Mouse (Mus musculus) lung, postnatal 4 days (tissue): ENCODE results near the gene Trim66.
A peak's percentile ranks its signal among the peaks of the same experiment; 100 is the strongest.

ENCODE experiments used
- DNase-seq, 2 experiments: peaks; one replicate each; pipeline ENCODE4 v3.0.0; 2021

Gene Trim66

DNA sequence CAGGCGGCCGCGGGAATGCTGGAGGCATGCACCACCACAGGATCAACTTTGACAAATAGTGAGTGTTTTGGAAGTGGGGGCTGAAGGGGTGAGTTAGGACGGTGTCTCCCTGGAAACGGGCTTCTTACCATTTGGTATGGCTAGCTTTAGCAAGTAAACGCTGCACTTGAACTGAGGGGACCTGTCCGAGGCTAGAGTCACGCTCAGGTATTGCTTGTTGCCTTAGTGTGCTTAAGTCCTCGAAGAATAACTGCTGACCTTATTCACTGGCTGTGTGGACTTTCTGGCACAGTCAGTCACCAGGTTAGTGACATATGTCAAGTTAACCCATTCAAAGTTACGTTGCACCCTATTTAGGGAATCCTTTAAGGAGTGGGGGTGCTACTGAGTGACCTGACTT is 12.0 kb upstream of the Trim66 start:
- DNase-seq = no peak

- peak; percentile 99 for DNase-seq
Measured at GRCm38 (mm10) chr7:109518838-109519696, 11.1 kb upstream of the Trim66 start, which contains the start of gene Rpl27a. Gene Rpl27a, plus strand, starts transcription at chr7:109519147.

DNA sequence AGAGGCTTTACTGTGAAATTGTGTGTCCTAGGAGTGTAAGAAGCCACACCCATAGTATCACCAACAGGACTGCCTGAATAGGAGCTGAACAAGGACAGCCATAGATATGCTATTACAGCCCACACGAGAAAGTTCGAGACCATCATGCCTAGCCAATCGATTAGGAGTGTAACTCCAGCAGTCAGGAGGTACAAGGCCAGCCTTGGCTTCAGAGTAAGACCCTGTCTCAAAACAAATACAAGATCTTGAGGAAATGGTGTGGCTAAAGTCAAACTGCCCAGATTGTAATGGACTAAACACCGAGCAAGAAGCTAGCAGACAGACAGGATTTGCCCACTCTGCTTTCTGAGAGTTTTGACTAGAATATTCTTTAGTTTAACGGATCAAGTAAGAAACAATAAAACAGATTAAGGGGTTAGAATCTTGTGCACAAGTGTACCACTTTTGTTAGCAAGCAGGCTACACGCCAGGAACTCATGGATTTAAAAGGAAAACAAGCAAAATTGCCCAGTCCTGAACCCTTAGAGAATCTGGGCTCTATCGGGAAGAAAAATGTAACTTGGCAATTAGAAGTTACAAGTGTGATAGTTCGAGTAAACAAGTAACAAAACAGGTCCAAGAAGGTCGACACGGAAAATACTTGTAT is 10.2 kb upstream of the Trim66 start:
- no peak for DNase-seq

DNA sequence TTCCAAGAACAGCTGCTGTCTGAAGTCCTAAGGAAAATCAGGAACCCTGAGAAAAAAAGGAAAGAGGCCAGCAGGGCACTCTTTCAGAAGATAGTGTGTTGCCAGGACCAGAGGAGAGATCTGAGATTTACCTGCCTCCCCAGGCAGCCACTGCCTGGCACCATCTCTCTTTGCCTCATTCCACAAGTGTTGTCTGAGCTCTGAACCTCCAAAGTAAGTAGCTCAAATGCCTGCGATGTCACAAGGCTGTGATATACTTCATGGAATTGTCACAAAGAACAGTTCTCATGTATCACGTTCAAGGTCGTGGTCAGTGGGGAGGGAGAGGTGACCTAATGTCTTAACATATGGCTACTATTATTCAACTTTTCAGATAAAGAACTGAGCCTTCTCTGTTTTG is 8.6 kb upstream of the Trim66 start:
- no peak for DNase-seq

GRCm38 (mm10) chr7:109511838-109512237 is 3.9 kb upstream of the Trim66 start:
- no peak for DNase-seq

DNA sequence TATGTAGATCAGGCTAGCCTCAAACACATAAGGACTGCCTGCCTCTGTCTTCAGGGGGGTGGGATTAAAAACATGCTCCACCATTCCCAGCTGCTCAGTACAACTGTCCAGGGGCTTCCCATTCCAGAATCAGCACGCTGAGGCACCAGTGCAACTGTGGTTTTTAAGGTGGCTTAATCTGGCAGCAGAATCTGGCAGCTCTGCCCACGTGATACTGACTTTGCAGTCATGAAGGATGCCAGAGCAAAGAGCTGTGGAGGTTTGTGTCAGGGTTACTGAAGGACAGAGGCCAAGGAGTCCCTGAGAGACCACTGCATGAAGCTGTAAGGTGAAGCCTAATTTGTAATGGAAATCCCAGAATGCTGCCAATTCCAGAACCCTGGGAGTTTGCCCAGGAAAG is 2.9 kb upstream of the Trim66 start:
- DNase-seq = no peak

DNA sequence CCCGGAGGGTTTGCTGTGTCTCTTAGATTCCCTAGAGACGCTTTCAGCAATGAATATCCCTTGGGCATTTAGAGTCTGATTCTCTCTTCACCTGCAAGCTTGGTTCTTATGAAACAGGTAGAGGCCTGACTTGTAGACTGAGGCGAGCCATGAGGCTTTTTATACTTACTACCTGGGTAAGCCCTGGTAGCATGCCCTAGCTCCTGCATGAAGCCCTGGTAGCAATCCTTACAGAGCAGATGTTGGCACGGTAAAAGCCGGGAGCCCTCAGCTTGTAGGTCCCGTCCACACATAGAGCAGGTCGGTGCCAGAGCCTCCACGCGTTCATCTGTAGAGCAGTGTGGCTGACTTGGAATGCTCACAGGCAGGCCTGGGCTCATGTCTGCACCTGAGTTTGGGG is 362 bp downstream of the Trim66 start:
- DNase-seq = no peak

GRCm38 (mm10) chr7:109507119-109507518 is 815 bp downstream of the Trim66 start:
- no peak for DNase-seq

- DNase-seq = no peak
Measured at GRCm38 (mm10) chr7:109497507-109497906, 10.4 kb downstream of the Trim66 start.

DNA sequence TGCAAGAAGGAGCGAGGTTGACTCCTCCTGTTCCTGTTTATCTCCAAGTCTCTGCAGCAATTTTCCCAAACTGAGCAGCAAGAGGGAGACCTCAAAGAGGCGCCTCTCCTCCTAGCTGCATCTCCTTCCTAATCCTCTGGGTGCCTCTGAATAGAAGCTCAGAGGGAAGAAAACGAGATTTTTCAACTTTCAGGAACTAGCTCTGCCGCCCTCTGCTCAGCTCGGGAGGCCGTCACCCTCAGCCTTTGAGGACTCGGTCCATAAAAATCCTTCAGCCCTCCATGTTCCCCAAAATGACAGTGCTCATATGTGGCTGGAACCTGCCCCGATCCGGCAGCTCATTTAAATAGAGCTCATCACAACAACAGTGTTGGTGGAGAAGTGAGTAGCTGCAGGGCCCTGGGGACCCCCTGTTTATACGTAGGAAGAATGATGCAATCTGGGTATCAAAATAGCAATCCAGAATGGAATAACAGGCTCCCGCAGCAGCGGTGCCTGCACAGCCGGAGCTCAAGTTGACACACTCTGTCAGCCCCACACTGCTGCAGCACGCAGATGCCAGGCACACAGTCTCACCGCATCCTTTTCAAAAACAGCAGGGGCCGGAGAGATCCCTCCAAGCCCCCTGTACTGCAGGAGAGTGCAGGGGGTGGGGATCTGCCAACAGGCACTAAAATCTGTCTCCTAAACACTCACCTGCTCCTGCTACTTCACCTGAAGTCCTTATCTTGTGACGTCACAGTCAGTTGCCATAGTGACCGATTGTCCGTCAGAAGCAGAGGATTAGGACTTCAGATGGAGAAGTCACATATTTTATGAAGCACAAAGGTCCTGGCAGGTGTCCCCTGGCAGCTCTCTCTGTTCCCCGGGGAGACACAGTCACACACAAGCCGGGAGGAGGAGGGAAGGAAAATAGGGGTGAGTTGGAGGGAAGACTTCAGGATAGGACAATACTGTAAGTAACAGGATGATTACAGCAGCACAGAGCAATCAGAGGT is 14.3 kb downstream of the Trim66 start:
- no peak for DNase-seq

DNA sequence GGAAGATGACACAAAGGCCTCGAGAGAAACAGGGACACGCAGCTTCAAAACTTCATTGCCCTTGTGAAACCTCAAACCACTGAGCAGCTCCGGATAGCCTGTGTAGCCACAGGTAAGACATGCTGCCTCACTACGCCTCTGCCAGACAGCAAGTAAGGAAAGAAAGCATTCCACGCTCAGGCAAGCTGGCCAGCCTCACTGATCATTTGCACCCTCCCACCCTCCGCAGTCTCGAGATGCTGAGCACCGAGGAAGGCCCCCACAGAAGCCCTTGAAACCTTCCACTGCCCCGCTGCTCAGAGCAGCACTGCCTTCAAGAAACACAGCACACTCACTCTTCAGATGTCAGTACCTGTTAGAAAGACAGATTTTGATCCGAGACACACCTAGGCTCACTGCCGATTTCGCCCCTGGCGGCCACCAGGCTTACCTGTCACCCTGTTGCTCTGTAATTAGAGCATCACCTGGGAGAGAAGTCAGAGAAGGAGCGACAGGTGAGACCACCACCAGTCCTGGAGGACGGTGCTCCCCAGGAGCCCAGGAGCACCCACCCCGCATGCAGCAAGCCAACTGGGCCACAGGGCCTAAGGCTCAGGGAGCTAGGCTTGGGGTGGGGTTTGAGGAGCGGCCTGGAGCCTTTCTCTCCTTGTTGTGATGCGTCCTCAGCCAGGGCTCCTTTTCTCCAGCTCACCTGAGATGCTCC is 15.2 kb downstream of the Trim66 start:
- DNase-seq = no peak

DNA sequence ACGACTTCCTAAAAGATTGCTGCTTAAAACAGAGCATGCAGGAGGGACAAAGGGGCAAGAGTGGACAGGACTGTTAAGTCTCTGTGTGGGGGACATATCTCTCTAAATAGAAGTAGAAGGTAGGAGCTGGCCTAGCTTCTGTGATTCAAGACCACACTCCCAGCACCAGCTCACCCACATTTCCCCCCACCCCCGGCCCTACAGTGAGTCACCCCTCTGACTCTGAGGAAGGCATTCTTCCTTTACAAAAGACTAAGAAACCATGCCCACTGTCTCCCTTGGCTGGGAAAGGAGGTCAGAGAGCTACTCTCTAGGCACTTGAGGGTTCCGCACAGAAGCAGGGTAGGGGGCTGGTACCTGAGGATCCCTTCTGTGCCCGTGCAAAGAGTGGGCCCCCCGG is 23.7 kb downstream of the Trim66 start:
- no peak for DNase-seq

GRCm38 (mm10) chr7:109480765-109481197 is 27.2 kb downstream of the Trim66 start:
- DNase-seq = peak; percentile 21 to 44

GRCm38 (mm10) chr7:109477926-109478325 is 30.0 kb downstream of the Trim66 start:
- no peak for DNase-seq

DNA sequence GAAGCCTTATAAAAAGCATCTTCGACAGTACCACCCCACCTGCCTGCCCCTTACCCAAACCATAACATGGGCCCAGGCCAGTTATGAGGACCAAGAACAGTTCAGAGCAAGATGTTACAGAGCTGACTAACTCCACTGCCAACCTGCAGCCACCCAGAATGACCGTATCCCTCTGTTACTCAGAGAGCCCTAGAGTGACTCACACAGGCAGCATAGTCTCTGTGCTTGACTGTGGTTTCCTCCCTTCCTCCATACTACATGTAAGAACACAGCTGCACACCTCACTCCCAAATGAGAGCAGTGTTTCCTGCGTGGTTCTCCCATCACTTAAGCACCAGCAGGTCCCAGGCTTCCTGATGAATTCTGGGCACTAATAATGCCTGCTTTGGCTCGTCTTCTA is 37.2 kb downstream of the Trim66 start:
- no peak for DNase-seq

DNA sequence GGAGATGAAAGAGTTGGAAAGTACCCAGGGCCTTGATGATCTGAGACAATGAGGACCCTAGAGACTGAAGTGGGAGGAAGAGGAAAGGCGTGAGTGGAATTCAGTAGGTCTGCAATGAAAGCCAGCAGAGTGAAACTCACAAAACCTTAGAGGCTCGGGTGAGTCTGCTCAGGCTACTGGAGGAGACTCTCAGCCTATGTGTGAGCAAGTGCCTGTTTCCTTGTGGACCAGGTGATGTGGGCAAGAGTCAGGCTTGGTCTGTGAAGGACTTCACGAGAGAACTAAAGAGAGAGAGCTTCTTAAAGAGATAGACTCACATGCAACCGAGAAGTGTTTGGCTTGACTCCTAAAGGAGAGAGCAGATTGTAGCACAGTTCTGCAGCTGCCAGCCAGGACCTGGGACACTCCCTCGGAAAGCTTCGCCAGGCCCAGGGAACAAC is 39.7 kb downstream of the Trim66 start:
- DNase-seq = peak in 1 of 2 experiments; percentile 9

- DNase-seq = no peak
Measured at GRCm38 (mm10) chr7:109467591-109467990, 40.3 kb downstream of the Trim66 start.

DNA sequence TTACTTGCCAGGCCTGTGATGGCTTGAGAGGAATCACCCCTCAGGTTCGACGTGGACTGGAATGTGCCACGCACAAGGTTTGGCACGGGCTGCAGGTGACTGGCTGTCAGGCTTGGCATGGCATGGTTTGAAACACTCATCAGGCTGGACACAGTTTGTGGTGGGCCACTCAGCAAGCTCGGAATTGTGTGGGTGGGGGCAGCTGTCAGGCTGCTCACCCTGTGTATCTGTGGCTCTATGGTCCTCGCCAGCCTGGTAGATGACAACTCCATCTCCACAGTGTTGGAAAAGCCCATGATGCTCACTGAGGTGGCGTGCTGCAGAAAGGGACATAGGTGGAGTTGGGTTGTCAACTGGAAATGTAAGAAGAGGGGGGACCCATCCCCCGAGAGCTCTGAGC is 47.2 kb downstream of the Trim66 start:
- DNase-seq = no peak

DNA sequence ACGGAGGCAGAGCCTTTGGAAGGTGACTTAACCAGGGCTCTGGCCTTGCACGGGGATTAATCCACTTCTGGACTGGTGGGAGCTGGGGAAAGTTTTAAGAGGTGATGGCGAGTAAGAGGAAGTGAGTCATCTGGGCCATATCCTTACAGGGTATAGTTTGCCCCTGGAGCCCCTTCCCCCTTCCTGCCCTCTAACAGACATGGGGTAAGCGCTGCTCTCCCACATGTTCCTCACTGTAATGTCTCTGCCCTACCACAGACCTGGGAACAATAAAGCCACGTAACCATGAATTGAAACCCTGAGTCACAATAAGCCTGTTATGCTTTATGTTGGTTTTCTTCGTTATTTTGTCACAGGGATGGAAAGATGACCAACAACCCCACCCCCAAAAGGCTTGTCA is 51.4 kb downstream of the Trim66 start:
- DNase-seq = no peak

GRCm38 (mm10) chr7:109455748-109456147 is 52.2 kb downstream of the Trim66 start:
- no peak for DNase-seq

DNA sequence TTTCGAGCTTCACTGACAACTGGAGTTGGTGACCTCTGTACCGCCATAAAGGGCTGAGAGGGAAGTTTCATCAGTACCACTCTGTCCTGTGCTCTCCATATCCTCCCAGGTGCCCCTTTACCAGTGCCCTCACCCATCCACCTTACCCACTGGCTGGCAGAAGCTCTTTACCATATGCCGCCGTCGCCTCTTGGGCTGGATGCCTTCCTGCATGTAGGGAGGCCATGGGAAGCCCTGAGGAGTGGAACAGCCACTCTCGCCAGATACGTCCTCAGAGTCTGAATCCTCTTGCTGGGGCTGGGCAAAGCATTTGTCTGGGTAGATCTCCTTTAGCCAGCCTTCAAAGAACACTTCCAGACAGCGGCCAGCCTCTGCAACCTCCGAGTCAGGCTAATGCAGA is 53.1 kb downstream of the Trim66 start:
- no peak for DNase-seq

DNA sequence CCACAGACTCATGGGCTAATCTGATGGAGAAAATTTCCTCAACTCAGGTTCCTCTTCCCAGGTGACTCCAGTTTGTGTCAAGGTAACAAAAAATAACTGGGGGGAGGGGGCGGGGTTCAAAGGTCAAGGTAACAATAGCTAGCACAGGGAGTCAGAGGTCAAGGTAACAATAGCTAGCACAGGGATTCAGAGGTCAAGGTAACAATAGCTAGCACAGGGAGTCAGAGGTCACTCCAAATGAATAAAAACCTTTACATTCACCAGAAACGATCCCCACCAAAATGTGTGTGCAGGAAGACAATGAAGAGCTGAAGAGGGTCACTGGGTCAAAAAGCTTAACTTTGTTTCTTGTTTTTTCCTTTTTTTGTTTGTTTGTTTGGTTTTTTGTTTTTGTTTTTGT is 59.9 kb downstream of the Trim66 start:
- DNase-seq = no peak
